Mouse (Mus musculus) neural tube, embryonic 11.5 days (tissue): ENCODE data around the gene Ebna1bp2. TPM values are rescaled to one million over a fixed set of nuclear protein-coding genes. Genes with fewer than 3 reads are reported as not detected.

Experiments
- ATAC-seq: fragments of 200-750 bp; cut with Nextera tagmentation; 2 replicates; pipeline ENCODE4 v1.8.0; 2017; ENCODE audit warnings: moderate number of reproducible peaks, mild to moderate bottlenecking, moderate TSS enrichment, moderate library complexity; ENCODE audit not compliant: insufficient read depth, low FRiP score, low TSS enrichment
- DNase-seq: peaks from one replicate; pipeline ENCODE4 v3.0.0-alpha.2; 2015; ENCODE audit warnings: low spot score
- H3K27ac ChIP-seq: fragments of 300-500 bp; sonication (generic); 2 replicates; pipeline ENCODE4 v1.5.1; 2014; ENCODE audit warnings: low read depth, mild to moderate bottlenecking, low read length
- H3K27me3 ChIP-seq: fragments of 300-500 bp; sonication (generic); 2 replicates; pipeline ENCODE4 v1.6.1; 2014; ENCODE audit warnings: mild to moderate bottlenecking, low read length, mixed read lengths; ENCODE audit not compliant: control insufficient read depth, insufficient read depth
- H3K36me3 ChIP-seq: fragments of 300-500 bp; sonication (generic); 2 replicates; pipeline ENCODE4 v1.6.1; 2014; ENCODE audit warnings: mild to moderate bottlenecking, low read length, moderate library complexity, mixed read lengths; ENCODE audit not compliant: control insufficient read depth, insufficient read depth
- H3K4me1 ChIP-seq: fragments of 300-500 bp; sonication (generic); 2 replicates; pipeline ENCODE4 v1.6.1; 2014; ENCODE audit warnings: low read length, mixed read lengths; ENCODE audit not compliant: control insufficient read depth, insufficient read depth
- H3K4me2 ChIP-seq: fragments of 300-500 bp; sonication (generic); 2 replicates; pipeline ENCODE4 v1.6.1; 2014; ENCODE audit warnings: low read depth, mild to moderate bottlenecking, moderate library complexity
- H3K4me3 ChIP-seq: fragments of 300-500 bp; sonication (generic); 2 replicates; pipeline ENCODE4 v1.5.1; 2014; ENCODE audit warnings: low read depth, low read length
- H3K9ac ChIP-seq: fragments of 300-500 bp; sonication (generic); 2 replicates; pipeline ENCODE4 v1.6.1; 2014; ENCODE audit warnings: mild to moderate bottlenecking, low read length
- H3K9me3 ChIP-seq: fragments of 300-500 bp; sonication (generic); 2 replicates; pipeline ENCODE4 v1.6.1; 2016; ENCODE audit warnings: low read length; ENCODE audit not compliant: control insufficient read depth
- WGBS: fragments of 180-500 bp; shearing (Covaris S2); extraction: QIAGEN DNeasy Blood & Tissue Kit; methylation state at CpG from one replicate; pipeline ENCODE4 v1.1.7; 2014; 5-methylcytosine and 5-hydroxymethylcytosine counted together
- polyA plus RNA-seq: library from polyadenylated mRNA; unstranded; fragments of >200 nt; fragmentation: Nextera tagmentation; extraction: Ambion mirVana; gene quantifications from 2 replicates; pipeline ENCODE4 v1.2.1, GENCODE M21; 2014

The Ebna1bp2 gene
- 165 and 170 TPM in 2 replicates for polyA plus RNA-seq

- 1% methylated on average over 35 of the region's 41 CpGs for WGBS
- Histone ChIP-seq H3K27ac (no peak within 1 kb of the TSS), H3K36me3 (peaks cover 5% of the 10 kb centered on the region; the same call in 1 of the 2 replicates), H3K9me3 (no peaks in the 10 kb centered on the region), H3K27me3 (no peaks in the 10 kb centered on the region), H3K4me3 (peak within 1 kb of the TSS; percentile 78), H3K9ac (peak within 1 kb of the TSS; percentile 53), H3K4me2 (peak within 1 kb of the TSS; percentile 93), H3K4me1 (peaks cover 9% of the 10 kb centered on the region)
- DNase-seq, result peak; percentile 93
- peak; percentile 93 for ATAC-seq
Measured at GRCm38 (mm10) chr4:118620279-118620966, at the start of gene Ebna1bp2, which contains the start of gene Cfap57. Ebna1bp2 (plus strand) TSS chr4:118620799. Cfap57 (minus strand) TSS chr4:118620777.

- ATAC-seq, result no peak
- Histone ChIP-seq H3K27me3 (no peaks in the 10 kb centered on the region), H3K4me3 (no peak overlapping the region), H3K27ac (no peak overlapping the region), H3K36me3 (no peaks in the 10 kb centered on the region), H3K9ac (no peak overlapping the region), H3K4me1 (no peaks in the 10 kb centered on the region), H3K9me3 (no peaks in the 10 kb centered on the region), H3K4me2 (no peak overlapping the region)
- no peak for DNase-seq
- WGBS, result 88% methylated on average over 14 of the region's 15 CpGs
Measured at GRCm38 (mm10) chr4:118571441-118571840, 49.2 kb upstream of the Ebna1bp2 start.

GRCm38 (mm10) chr4:118576097-118576496, 44.5 kb upstream of the Ebna1bp2 start:
- no peaks in the 10 kb centered on the region for H3K27me3 ChIP-seq
- H3K27ac ChIP-seq, result no peak overlapping the region
- no peak overlapping the region for H3K9ac ChIP-seq
- peak; percentile 89 for DNase-seq
- no peak overlapping the region for H3K4me3 ChIP-seq
- ATAC-seq, result no peak; the same call in 1 of the 2 replicates
- H3K4me2 ChIP-seq, result no peak overlapping the region
- 14% methylated on average over 6 of the region's 6 CpGs for WGBS
- H3K4me1 ChIP-seq, result no peaks in the 10 kb centered on the region
- no peaks in the 10 kb centered on the region for H3K36me3 ChIP-seq
- H3K9me3 ChIP-seq, result no peaks in the 10 kb centered on the region

GRCm38 (mm10) chr4:118579313-118579712, 41.3 kb upstream of the Ebna1bp2 start:
- Histone ChIP-seq H3K36me3 (no peaks in the 10 kb centered on the region), H3K9me3 (no peaks in the 10 kb centered on the region), H3K9ac (no peak overlapping the region), H3K4me2 (no peak overlapping the region), H3K4me1 (no peaks in the 10 kb centered on the region), H3K27ac (no peak overlapping the region), H3K4me3 (no peak overlapping the region), H3K27me3 (no peaks in the 10 kb centered on the region)
- 54% methylated on average over 13 of the region's 13 CpGs for WGBS
- DNase-seq (peak; percentile 34), ATAC-seq (no peak)

GRCm38 (mm10) chr4:118581508-118581907, 39.1 kb upstream of the Ebna1bp2 start:
- Histone ChIP-seq H3K4me1 (no peaks in the 10 kb centered on the region), H3K27me3 (no peaks in the 10 kb centered on the region), H3K9me3 (no peaks in the 10 kb centered on the region), H3K4me3 (no peak overlapping the region), H3K9ac (no peak overlapping the region), H3K4me2 (no peak overlapping the region), H3K27ac (no peak overlapping the region), H3K36me3 (no peaks in the 10 kb centered on the region)
- DNase-seq (peak; percentile 14), ATAC-seq (no peak)
- WGBS, result 36% methylated on average over 11 of the region's 11 CpGs

- DNase-seq (no peak), ATAC-seq (no peak)
- Histone ChIP-seq H3K4me3 (no peak overlapping the region), H3K9me3 (no peaks in the 10 kb centered on the region), H3K4me1 (no peaks in the 10 kb centered on the region), H3K9ac (no peak overlapping the region), H3K27ac (no peak overlapping the region), H3K36me3 (no peaks in the 10 kb centered on the region), H3K4me2 (no peak overlapping the region), H3K27me3 (no peaks in the 10 kb centered on the region)
- 96% methylated on average over 8 of the region's 8 CpGs for WGBS
Measured at GRCm38 (mm10) chr4:118582629-118583028, 38.0 kb upstream of the Ebna1bp2 start.

GRCm38 (mm10) chr4:118589053-118589732, 31.4 kb upstream of the Ebna1bp2 start:
- Histone ChIP-seq H3K9me3 (no peaks in the 10 kb centered on the region), H3K4me2 (no peak overlapping the region), H3K36me3 (no peaks in the 10 kb centered on the region), H3K4me3 (no peak overlapping the region), H3K27me3 (no peaks in the 10 kb centered on the region), H3K9ac (no peak overlapping the region; the same call in 1 of the 2 replicates), H3K4me1 (no peaks in the 10 kb centered on the region), H3K27ac (no peak overlapping the region)
- DNase-seq (no peak), ATAC-seq (no peak)
- 69% methylated on average over 12 of the region's 12 CpGs for WGBS

GRCm38 (mm10) chr4:118589733-118590130, 30.9 kb upstream of the Ebna1bp2 start:
- Histone ChIP-seq H3K4me1 (no peaks in the 10 kb centered on the region), H3K27ac (no peak overlapping the region), H3K4me3 (no peak overlapping the region), H3K9ac (no peak overlapping the region), H3K27me3 (no peaks in the 10 kb centered on the region), H3K4me2 (no peak overlapping the region), H3K9me3 (no peaks in the 10 kb centered on the region), H3K36me3 (no peaks in the 10 kb centered on the region)
- ATAC-seq (no peak), DNase-seq (peak; percentile 18)
- 11% methylated on average over 7 of the region's 7 CpGs for WGBS

GRCm38 (mm10) chr4:118604065-118604464, 16.5 kb upstream of the Ebna1bp2 start:
- H3K9me3 ChIP-seq, result no peaks in the 10 kb centered on the region
- 76% methylated on average over 4 of the region's 4 CpGs for WGBS
- H3K4me2 ChIP-seq, result no peak overlapping the region
- no peak overlapping the region for H3K27ac ChIP-seq
- H3K27me3 ChIP-seq, result no peaks in the 10 kb centered on the region
- H3K9ac ChIP-seq, result no peak overlapping the region
- H3K4me3 ChIP-seq, result no peak overlapping the region
- no peaks in the 10 kb centered on the region for H3K4me1 ChIP-seq
- DNase-seq, result no peak
- no peak for ATAC-seq
- H3K36me3 ChIP-seq, result no peaks in the 10 kb centered on the region
